Mouse (Mus musculus) cerebellum, adult 2 months (tissue): ENCODE measurements around the gene Gls. TPM values are rescaled to one million over a fixed set of nuclear protein-coding genes. Genes with fewer than 3 reads are reported as not detected.

Experiments
- DNase-seq, 2 experiments: peaks; one replicate each; pipeline ENCODE4 v3.0.0; 2021
- H3K27ac ChIP-seq: fragments of 200-500 bp; 2 replicates; pipeline ENCODE4 v1.5.1; 2012; ENCODE audit warnings: low read length, control low read depth, inconsistent platforms; ENCODE audit not compliant: insufficient read depth
- H3K27me3 ChIP-seq: fragments of 200-500 bp; 2 replicates; pipeline ENCODE4 v1.6.1; 2012; ENCODE audit warnings: inconsistent platforms, mild to moderate bottlenecking, low read length, moderate library complexity; ENCODE audit not compliant: control insufficient read depth, insufficient read depth
- H3K4me1 ChIP-seq: fragments of 200-500 bp; 2 replicates; pipeline ENCODE4 v1.6.1; 2011; ENCODE audit warnings: low read length; ENCODE audit not compliant: control insufficient read depth, insufficient read depth
- H3K4me3 ChIP-seq: fragments of 200-500 bp; replicated peaks from 2 replicates; pipeline ENCODE3; 2011; ENCODE audit warnings: mild to moderate bottlenecking, low read depth, low read length, control low read depth; ENCODE audit not compliant: insufficient read depth
- CTCF ChIP-seq: fragments of 200-500 bp; IDR thresholded peaks from 2 replicates; pipeline ENCODE4 v1.5.1; 2011; ENCODE audit warnings: low read depth, mild to moderate bottlenecking, control low read depth, low read length, moderate library complexity, borderline replicate concordance; ENCODE audit not compliant: insufficient read depth
- POLR2A ChIP-seq: fragments of 200-500 bp; IDR thresholded peaks from 2 replicates; pipeline ENCODE4 v1.6.1; 2011; ENCODE audit warnings: low read length, control low read depth, borderline replicate concordance; ENCODE audit not compliant: insufficient read depth
- WGBS: fragments of 180-500 bp; shearing (Covaris S2); methylation state at CpG from one replicate; pipeline ENCODE4 v1.1.7; 2018; 5-methylcytosine and 5-hydroxymethylcytosine counted together
- polyA plus RNA-seq: library from polyadenylated mRNA; depleted of rRNA; stranded (reverse); fragments of >200 nt; gene quantifications from 2 replicates; pipeline ENCODE4 v1.2.3, GENCODE M21; 2012

The Gls gene
- polyA plus RNA-seq, 1 experiment, result 234 TPM

- 13% methylated on average over 11 of the region's 11 CpGs for WGBS
Measured at GRCm38 (mm10) chr1:52150676-52151075, 82.4 kb downstream of the Gls start.

GRCm38 (mm10) chr1:52149934-52150346, 83.1 kb downstream of the Gls start:
- peaks cover 22% of the 10 kb centered on the region for H3K4me1 ChIP-seq
- WGBS, result 8% methylated on average over 9 of the region's 9 CpGs
- TF ChIP-seq CTCF (no peak), POLR2A (no peak)
- H3K27ac ChIP-seq, result peak overlapping the region; percentile 46
- DNase-seq, result peak; percentile 83 to 92
- H3K4me3 ChIP-seq, result no peak overlapping the region
- H3K27me3 ChIP-seq, result no peaks in the 10 kb centered on the region

More at GRCm38 (mm10) chr1:52150676-52151075, 82.4 kb downstream of the Gls start:
- Histone ChIP-seq H3K27ac (peak overlapping the region; percentile 46), H3K4me3 (no peak overlapping the region), H3K4me1 (peaks cover 22% of the 10 kb centered on the region), H3K27me3 (no peaks in the 10 kb centered on the region)
- DNase-seq, result peak; percentile 41 to 57
- TF ChIP-seq POLR2A (no peak), CTCF (no peak)

GRCm38 (mm10) chr1:52148696-52149095, 84.3 kb downstream of the Gls start:
- Histone ChIP-seq H3K27ac (no peak overlapping the region), H3K27me3 (no peaks in the 10 kb centered on the region)
- TF ChIP-seq POLR2A (no peak), CTCF (no peak)

GRCm38 (mm10) chr1:52148178-52148577, 84.9 kb downstream of the Gls start:
- 96% methylated on average over 7 of the region's 7 CpGs for WGBS
- Histone ChIP-seq H3K27me3 (no peaks in the 10 kb centered on the region), H3K27ac (no peak overlapping the region), H3K4me1 (peaks cover 22% of the 10 kb centered on the region), H3K4me3 (no peak overlapping the region)
- TF ChIP-seq CTCF, result no peak
- TF ChIP-seq POLR2A, result no peak
- no peak for DNase-seq

More at GRCm38 (mm10) chr1:52148696-52149095, 84.3 kb downstream of the Gls start:
- Histone ChIP-seq H3K4me1 (peaks cover 22% of the 10 kb centered on the region), H3K4me3 (no peak overlapping the region)
- peak in 1 of 2 experiments; percentile 16 for DNase-seq
- WGBS, result 62% methylated on average over 7 of the region's 7 CpGs

- WGBS, result 85% methylated on average over 2 of the region's 2 CpGs
- TF ChIP-seq CTCF (no peak), POLR2A (no peak)
Measured at GRCm38 (mm10) chr1:52147431-52147830, 85.6 kb downstream of the Gls start.

GRCm38 (mm10) chr1:52146214-52146970, 86.6 kb downstream of the Gls start:
- peak; percentile 99 for TF ChIP-seq CTCF
- TF ChIP-seq POLR2A, result no peak
- Histone ChIP-seq H3K27me3 (no peaks in the 10 kb centered on the region), H3K4me1 (peaks cover 17% of the 10 kb centered on the region), H3K27ac (no peak overlapping the region), H3K4me3 (no peak overlapping the region)
- WGBS, result 50% methylated on average over 12 of the region's 12 CpGs
- DNase-seq, result peak; percentile 67 to 78

More at GRCm38 (mm10) chr1:52147431-52147830, 85.6 kb downstream of the Gls start:
- Histone ChIP-seq H3K4me3 (no peak overlapping the region), H3K27ac (no peak overlapping the region), H3K27me3 (no peaks in the 10 kb centered on the region), H3K4me1 (peaks cover 22% of the 10 kb centered on the region)
- no peak for DNase-seq

- Histone ChIP-seq H3K4me3 (no peak overlapping the region), H3K4me1 (peaks cover 6% of the 10 kb centered on the region; the same call in 1 of the 2 replicates), H3K27ac (no peak overlapping the region), H3K27me3 (no peaks in the 10 kb centered on the region)
- 87% methylated on average over 10 of the region's 10 CpGs for WGBS
- no peak for TF ChIP-seq CTCF
- TF ChIP-seq POLR2A, result no peak
- no peak for DNase-seq
Measured at GRCm38 (mm10) chr1:52144907-52145306, 88.1 kb downstream of the Gls start.
